Mouse (Mus musculus) hindbrain, postnatal 0 days (tissue): ENCODE data around the gene Dnajc28. TPM values are rescaled to one million over a fixed set of nuclear protein-coding genes. Genes with fewer than 3 reads are reported as not detected.
A peak's percentile ranks its signal among the peaks of the same experiment; 100 is the strongest.

Source experiments
- ATAC-seq: fragments of 200-750 bp; cut with Nextera tagmentation; 2 replicates; pipeline ENCODE4 v1.8.0; 2017; ENCODE audit warnings: mild to moderate bottlenecking, moderate TSS enrichment, moderate library complexity
- DNase-seq: peaks from one replicate; pipeline ENCODE4 v3.0.0-alpha.2; 2015; ENCODE audit warnings: low spot score
- H3K27ac ChIP-seq: fragments of 300-500 bp; sonication (generic); 2 replicates; pipeline ENCODE4 v1.5.1; 2014; ENCODE audit warnings: mild to moderate bottlenecking
- H3K27me3 ChIP-seq: fragments of 300-500 bp; sonication (generic); 2 replicates; pipeline ENCODE4 v1.6.1; 2014; ENCODE audit warnings: low read length, mixed read lengths; ENCODE audit not compliant: insufficient read depth
- H3K36me3 ChIP-seq: fragments of 300-500 bp; sonication (generic); 2 replicates; pipeline ENCODE4 v1.6.1; 2014; ENCODE audit warnings: low read length, mixed read lengths; ENCODE audit not compliant: insufficient read depth
- H3K4me1 ChIP-seq: fragments of 300-500 bp; sonication (generic); 2 replicates; pipeline ENCODE4 v1.6.1; 2014; ENCODE audit warnings: antibody characterized with exemption, low read length, mixed read lengths; ENCODE audit not compliant: insufficient read depth
- H3K4me2 ChIP-seq: fragments of 300-500 bp; sonication (generic); 2 replicates; pipeline ENCODE4 v1.6.1; 2014; ENCODE audit warnings: low read depth, mild to moderate bottlenecking, low read length, moderate library complexity, mixed read lengths
- H3K4me3 ChIP-seq: fragments of 300-500 bp; sonication (generic); 2 replicates; pipeline ENCODE4 v1.5.1; 2014; ENCODE audit warnings: low read length
- H3K9ac ChIP-seq: fragments of 300-500 bp; sonication (generic); replicated peaks from 2 replicates; pipeline ENCODE4 v1.6.1; 2014; ENCODE audit warnings: mild to moderate bottlenecking, low read length, moderate library complexity, mixed read lengths
- H3K9me3 ChIP-seq: fragments of 300-500 bp; sonication (generic); 2 replicates; pipeline ENCODE4 v1.6.1; 2016; ENCODE audit warnings: low read length, mixed read lengths
- CTCF ChIP-seq: IDR thresholded peaks from 2 replicates; pipeline ENCODE4 v1.5.1; 2016; ENCODE audit warnings: antibody characterized with exemption, control low read depth, low read depth
- WGBS: fragments of 180-500 bp; shearing (Covaris S2); extraction: QIAGEN DNeasy Blood & Tissue Kit; methylation state at CpG from one replicate; pipeline ENCODE4 v1.1.7; 2014; 5-methylcytosine and 5-hydroxymethylcytosine counted together
- polyA plus RNA-seq: library from polyadenylated mRNA; unstranded; fragments of >200 nt; fragmentation: Nextera tagmentation; extraction: Ambion mirVana; gene quantifications from 2 replicates; pipeline ENCODE4 v1.2.1, GENCODE M21; 2015
- total RNA-seq: library from RNA; depleted of rRNA; stranded (reverse); fragments of >200 nt; gene quantifications from 2 replicates; pipeline ENCODE4 v1.2.3, GENCODE M21; 2014

The Dnajc28 gene
- total and polyA plus RNA-seq, 2 experiments from 2014 or later: 1.7 to 2.9 TPM

GRCm38 (mm10) chr16:91585617-91586016 is 33.2 kb downstream of the Dnajc28 start:
- no peak overlapping the region for H3K4me3 ChIP-seq
- no peak for ATAC-seq

GRCm38 (mm10) chr16:91582307-91582706 is 36.5 kb downstream of the Dnajc28 start:
- 0 out of 2 replicates have a peak, but pooled peaks have one; percentile 38 for ATAC-seq
- no peaks in the 10 kb centered on the region for H3K9me3 ChIP-seq
- no peak overlapping the region for H3K4me2 ChIP-seq
- H3K27me3 ChIP-seq: no peaks in the 10 kb centered on the region
- peak; percentile 51 for DNase-seq
- WGBS: 73% methylated on average over 2 of the region's 2 CpGs
- H3K9ac ChIP-seq: no peak overlapping the region
- no peaks in the 10 kb centered on the region for H3K4me1 ChIP-seq
- peak; percentile 71 for TF ChIP-seq CTCF
- H3K27ac ChIP-seq: no peak overlapping the region
- H3K4me3 ChIP-seq: no peak overlapping the region
- peaks cover 11% of the 10 kb centered on the region; the same call in 1 of the 2 replicates for H3K36me3 ChIP-seq

More at GRCm38 (mm10) chr16:91585617-91586016, 33.2 kb downstream of the Dnajc28 start:
- DNase-seq: no peak
- peaks cover 11% of the 10 kb centered on the region; the same call in 1 of the 2 replicates for H3K36me3 ChIP-seq
- TF ChIP-seq CTCF: no peak
- H3K9ac ChIP-seq: no peak overlapping the region
- no peaks in the 10 kb centered on the region for H3K9me3 ChIP-seq
- H3K4me2 ChIP-seq: no peak overlapping the region
- 87% methylated on average over 5 of the region's 5 CpGs for WGBS
- H3K27me3 ChIP-seq: no peaks in the 10 kb centered on the region
- no peaks in the 10 kb centered on the region for H3K4me1 ChIP-seq
- H3K27ac ChIP-seq: no peak overlapping the region

GRCm38 (mm10) chr16:91578980-91579720 is 39.7 kb downstream of the Dnajc28 start:
- no peaks in the 10 kb centered on the region for H3K9me3 ChIP-seq
- WGBS: 71% methylated on average over 14 of the region's 14 CpGs
- H3K27ac ChIP-seq: no peak overlapping the region
- H3K4me2 ChIP-seq: no peak overlapping the region
- H3K27me3 ChIP-seq: no peaks in the 10 kb centered on the region
- ATAC-seq: no peak
- no peaks in the 10 kb centered on the region for H3K4me1 ChIP-seq
- H3K4me3 ChIP-seq: no peak overlapping the region
- no peak for TF ChIP-seq CTCF
- peak; percentile 32 for DNase-seq
- H3K36me3 ChIP-seq: no peaks in the 10 kb centered on the region; the same call in 1 of the 2 replicates
- no peak overlapping the region for H3K9ac ChIP-seq

- DNase-seq (no peak), ATAC-seq (no peak)
- 67% methylated on average over 13 of the region's 13 CpGs for WGBS
- H3K9ac ChIP-seq: no peak overlapping the region
- H3K27ac ChIP-seq: no peak overlapping the region
- TF ChIP-seq CTCF: no peak
- no peak overlapping the region for H3K4me2 ChIP-seq
- H3K27me3 ChIP-seq: no peaks in the 10 kb centered on the region
- H3K4me3 ChIP-seq: no peak overlapping the region
- peaks cover 4% of the 10 kb centered on the region for H3K36me3 ChIP-seq
- H3K9me3 ChIP-seq: no peaks in the 10 kb centered on the region
- no peaks in the 10 kb centered on the region for H3K4me1 ChIP-seq
These were observed 43.7 kb downstream of the Dnajc28 start for GRCm38 (mm10) chr16:91575151-91575550.

- no peak overlapping the region for H3K4me2 ChIP-seq
- ATAC-seq: no peak
- H3K4me3 ChIP-seq: no peak overlapping the region
- H3K36me3 ChIP-seq: peaks cover 4% of the 10 kb centered on the region; the same call in 1 of the 2 replicates
- no peaks in the 10 kb centered on the region for H3K9me3 ChIP-seq
- no peak overlapping the region for H3K9ac ChIP-seq
- 68% methylated on average over 3 of the region's 3 CpGs for WGBS
- no peak overlapping the region for H3K27ac ChIP-seq
- TF ChIP-seq CTCF: no peak
- no peaks in the 10 kb centered on the region for H3K4me1 ChIP-seq
- DNase-seq: no peak
- no peaks in the 10 kb centered on the region for H3K27me3 ChIP-seq
These were observed 47.7 kb downstream of the Dnajc28 start for GRCm38 (mm10) chr16:91571105-91571504.

GRCm38 (mm10) chr16:91568960-91569359 is 49.9 kb downstream of the Dnajc28 start:
- WGBS: 86% methylated on average over 10 of the region's 10 CpGs
- no peak overlapping the region for H3K4me2 ChIP-seq
- H3K27ac ChIP-seq: no peak overlapping the region
- no peaks in the 10 kb centered on the region for H3K27me3 ChIP-seq
- no peak for TF ChIP-seq CTCF
- no peaks in the 10 kb centered on the region for H3K9me3 ChIP-seq
- no peak overlapping the region for H3K9ac ChIP-seq
- no peak for ATAC-seq
- H3K4me3 ChIP-seq: no peak overlapping the region
- no peak for DNase-seq
- H3K36me3 ChIP-seq: peaks cover 6% of the 10 kb centered on the region
- H3K4me1 ChIP-seq: no peaks in the 10 kb centered on the region

- Histone ChIP-seq H3K9ac (no peak overlapping the region), H3K27ac (no peak overlapping the region), H3K4me2 (no peak overlapping the region), H3K36me3 (peaks cover 13% of the 10 kb centered on the region; the same call in 1 of the 2 replicates), H3K4me3 (no peak overlapping the region), H3K27me3 (no peaks in the 10 kb centered on the region), H3K4me1 (no peaks in the 10 kb centered on the region), H3K9me3 (no peaks in the 10 kb centered on the region)
- WGBS: 91% methylated on average over 7 of the region's 7 CpGs
- ATAC-seq (no peak), DNase-seq (no peak)
- no peak for TF ChIP-seq CTCF
These were observed 52.8 kb downstream of the Dnajc28 start for GRCm38 (mm10) chr16:91566002-91566401.
